Mouse (Mus musculus) activated CD4-positive, CD25-positive, alpha-beta regulatory T cell, adult 9 weeks (primary cell): ENCODE data around the gene Olfr1505. TPM values are rescaled to one million over a fixed set of nuclear protein-coding genes. Genes with fewer than 3 reads are reported as not detected.

Experiments used
- polyA plus RNA-seq: library from polyadenylated mRNA; unstranded; fragments of 100-300 nt; shearing (Covaris generic); gene quantifications from one replicate; pipeline ENCODE4 v1.2.1, GENCODE M21; 2017

The Olfr1505 gene
- not detected for polyA plus RNA-seq

GRCm38 (mm10) chr19:13913230-13913629 lies at the start of gene Olfr1505:
TSS of gene Olfr1505 (plus strand) at chr19:13913530.

GRCm38 (mm10) chr19:13897828-13898227 lies 15.5 kb upstream of the Olfr1505 start, which contains the start of gene Olfr1504:
TSS of gene Olfr1504 (minus strand) at chr19:13897928.

Other genes with a start within 250 kb of the Olfr1505 start
- not detected for gene Olfr1491, start 216.3 kb upstream of the Olfr1505 start, polyA plus RNA-seq
- not detected for gene Olfr1493-ps1, start 190.3 kb upstream of the Olfr1505 start, polyA plus RNA-seq
- gene Olfr1494, start 173.8 kb upstream of the Olfr1505 start, polyA plus RNA-seq = not detected
- gene Olfr1495, start 148.9 kb upstream of the Olfr1505 start, polyA plus RNA-seq = not detected
- gene Olfr1496, start 135.7 kb upstream of the Olfr1505 start, polyA plus RNA-seq = not detected
- gene Olfr1497, start 115.3 kb upstream of the Olfr1505 start, polyA plus RNA-seq = not detected
- gene Olfr1499, start 94.1 kb upstream of the Olfr1505 start, polyA plus RNA-seq = not detected
- not detected for gene Olfr1500, start 83.0 kb upstream of the Olfr1505 start, polyA plus RNA-seq
- gene Olfr1501, start 62.8 kb upstream of the Olfr1505 start, polyA plus RNA-seq = not detected
- gene Olfr1502, start 51.7 kb upstream of the Olfr1505 start, polyA plus RNA-seq = not detected
- not detected for gene Olfr1504, start 15.6 kb upstream of the Olfr1505 start, polyA plus RNA-seq